Mouse (Mus musculus): Measurements from ENCODE around the gene Npas2.

Npas2 gene

GRCm38 (mm10) chr1:39228401-39228800 lies 34.9 kb downstream of the Npas2 start:
- no peak for DNase-seq

GRCm38 (mm10) chr1:39230021-39230420 lies 36.5 kb downstream of the Npas2 start:
- no peak for DNase-seq

- no peak for DNase-seq
Measured at GRCm38 (mm10) chr1:39234815-39235449, 41.4 kb downstream of the Npas2 start.

GRCm38 (mm10) chr1:39237503-39238255 lies 44.1 kb downstream of the Npas2 start:
- DNase-seq = no peak

- DNase-seq = no peak
Measured at GRCm38 (mm10) chr1:39240860-39241584, 47.5 kb downstream of the Npas2 start.

GRCm38 (mm10) chr1:39244726-39245125 lies 51.2 kb downstream of the Npas2 start:
- DNase-seq = no peak

GRCm38 (mm10) chr1:39251679-39252078 lies 58.1 kb downstream of the Npas2 start:
- DNase-seq = no peak

GRCm38 (mm10) chr1:39253771-39254170 lies 60.2 kb downstream of the Npas2 start:
- peak; percentile 16 for DNase-seq

- no peak for DNase-seq
Measured at GRCm38 (mm10) chr1:39256051-39256450, 62.5 kb downstream of the Npas2 start.

- DNase-seq = no peak
Measured at GRCm38 (mm10) chr1:39256513-39257330, 63.2 kb downstream of the Npas2 start.

- DNase-seq = no peak
Measured at GRCm38 (mm10) chr1:39257331-39257594, 63.7 kb downstream of the Npas2 start.

GRCm38 (mm10) chr1:39259668-39260067 lies 66.1 kb downstream of the Npas2 start:
- DNase-seq = no peak

- DNase-seq = no peak
Measured at GRCm38 (mm10) chr1:39260183-39260978, 66.8 kb downstream of the Npas2 start.

GRCm38 (mm10) chr1:39266843-39267512 lies 73.4 kb downstream of the Npas2 start:
- no peak for DNase-seq

GRCm38 (mm10) chr1:39272976-39273375 lies 79.4 kb downstream of the Npas2 start:
- no peak for DNase-seq

- DNase-seq = peak; percentile 39
Measured at GRCm38 (mm10) chr1:39280391-39280790, 86.9 kb downstream of the Npas2 start.

GRCm38 (mm10) chr1:39280989-39281875 lies 87.7 kb downstream of the Npas2 start:
- no peak for DNase-seq

GRCm38 (mm10) chr1:39281888-39282287 lies 88.4 kb downstream of the Npas2 start:
- no peak for DNase-seq

- DNase-seq = no peak
Measured at GRCm38 (mm10) chr1:39283323-39283722, 89.8 kb downstream of the Npas2 start.

GRCm38 (mm10) chr1:39284786-39285185 lies 91.3 kb downstream of the Npas2 start:
- peak; percentile 8 for DNase-seq

GRCm38 (mm10) chr1:39287076-39287475 lies 93.5 kb downstream of the Npas2 start:
- no peak for DNase-seq

Measured in cerebellum, adult 11-12 months (tissue).